Mouse (Mus musculus) forebrain, embryonic 15.5 days (tissue): Measurements from ENCODE around the gene Csad. TPM values are rescaled to one million over a fixed set of nuclear protein-coding genes. Genes with fewer than 3 reads are reported as not detected.
A peak's percentile ranks its signal among the peaks of the same experiment; 100 is the strongest.

ENCODE experiments used
- ATAC-seq: fragments of 200-750 bp; cut with Nextera tagmentation; replicated peaks from 2 replicates; pipeline ENCODE4 v1.8.0; 2017; ENCODE audit warnings: mild to moderate bottlenecking, moderate TSS enrichment, moderate library complexity
- H3K27ac ChIP-seq: fragments of 300-500 bp; sonication (generic); replicated peaks from 2 replicates; pipeline ENCODE4 v1.5.1; 2015; ENCODE audit warnings: mild to moderate bottlenecking, inconsistent platforms
- H3K27me3 ChIP-seq: fragments of 300-500 bp; sonication (generic); 2 replicates; pipeline ENCODE4 v1.6.1; 2015; ENCODE audit warnings: inconsistent platforms
- H3K36me3 ChIP-seq: fragments of 300-500 bp; sonication (generic); 2 replicates; pipeline ENCODE4 v1.6.1; 2015; ENCODE audit warnings: mild to moderate bottlenecking, inconsistent platforms
- H3K4me1 ChIP-seq: fragments of 300-500 bp; sonication (generic); 2 replicates; pipeline ENCODE4 v1.6.1; 2015; ENCODE audit warnings: inconsistent platforms
- H3K4me2 ChIP-seq: fragments of 300-500 bp; sonication (generic); replicated peaks from 2 replicates; pipeline ENCODE4 v1.6.1; 2015; ENCODE audit warnings: mild to moderate bottlenecking, inconsistent platforms
- H3K4me3 ChIP-seq: fragments of 300-500 bp; sonication (generic); 2 replicates; pipeline ENCODE4 v1.5.1; 2015; ENCODE audit warnings: mild to moderate bottlenecking, inconsistent platforms
- H3K9ac ChIP-seq: fragments of 300-500 bp; sonication (generic); replicated peaks from 2 replicates; pipeline ENCODE4 v1.6.1; 2015; ENCODE audit warnings: mild to moderate bottlenecking, inconsistent platforms
- H3K9me3 ChIP-seq: fragments of 300-500 bp; sonication (generic); 2 replicates; pipeline ENCODE4 v1.6.1; 2016; ENCODE audit warnings: inconsistent platforms
- WGBS: fragments of 180-500 bp; shearing (Covaris S2); methylation state at CpG from one replicate; pipeline ENCODE4 v1.1.7; 2015; ENCODE audit warnings: mixed read lengths; 5-methylcytosine and 5-hydroxymethylcytosine counted together
- polyA plus RNA-seq: library from polyadenylated mRNA; unstranded; fragments of >200 nt; fragmentation: Nextera tagmentation; extraction: Ambion mirVana; gene quantifications from 2 replicates; pipeline ENCODE4 v1.2.1, GENCODE M21; 2015

The Csad gene
- polyA plus RNA-seq, 1 experiment from 2014 or later: 44.2 TPM

- Histone ChIP-seq H3K4me2 (peak overlapping the region; percentile 94), H3K27me3 (peaks cover 18% of the 10 kb centered on the region), H3K4me1 (peaks cover 51% of the 10 kb centered on the region)
Measured at GRCm38 (mm10) chr15:102244306-102245191, 40.0 kb upstream of the Csad start.

DNA sequence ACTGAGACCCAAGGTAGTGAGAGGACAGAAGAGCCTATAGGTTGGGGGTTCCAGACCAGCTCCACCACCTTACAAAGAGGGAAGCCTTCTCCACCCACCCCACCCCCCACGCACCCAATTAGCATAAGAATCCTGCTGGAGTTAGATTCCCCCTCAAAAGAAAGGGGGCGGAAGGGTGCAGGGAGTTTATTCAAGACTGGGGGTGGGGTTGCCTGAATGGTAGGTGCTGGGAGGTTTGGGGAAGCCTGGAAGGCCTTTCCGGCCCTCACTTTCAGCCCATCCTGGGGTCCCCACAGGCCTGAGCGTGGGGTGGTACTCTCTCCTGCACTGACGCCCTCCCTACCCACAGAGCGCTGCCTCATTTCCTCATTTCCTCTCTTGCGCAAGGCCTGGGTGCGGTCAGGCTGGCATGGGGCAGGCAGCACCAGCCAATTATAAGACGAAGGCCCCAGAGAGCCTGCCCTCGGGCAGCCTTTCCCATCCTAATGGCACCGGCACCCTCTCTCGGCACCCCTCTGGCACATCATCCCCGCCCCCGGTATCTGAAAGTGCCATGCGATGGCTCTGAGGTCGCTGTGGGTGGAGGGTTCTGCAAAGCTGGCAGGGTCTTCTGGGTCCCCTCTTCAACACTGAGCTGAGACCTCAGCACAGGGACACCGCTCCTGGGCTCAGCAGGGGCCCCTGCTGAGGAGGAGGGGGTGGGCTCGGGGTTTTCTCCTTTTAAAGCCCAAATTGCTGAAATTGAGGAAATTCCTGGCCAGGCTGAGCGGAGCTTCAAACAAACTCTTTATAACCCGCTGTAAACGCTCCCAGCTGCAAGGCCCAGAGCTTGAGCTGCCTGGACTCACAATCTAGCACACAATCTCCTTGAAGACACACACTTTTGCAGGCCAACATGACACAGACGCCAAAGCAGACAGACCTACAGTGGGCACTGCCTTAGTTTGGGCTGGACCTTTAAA, 39.0 kb upstream of the Csad start:
- WGBS: 17% methylated on average over 22 of the region's 22 CpGs
- Histone ChIP-seq H3K27ac (no peak overlapping the region), H3K27me3 (peaks cover 14% of the 10 kb centered on the region), H3K36me3 (no peaks in the 10 kb centered on the region), H3K4me3 (no peak overlapping the region; the same call in 1 of the 2 replicates), H3K4me1 (peaks cover 48% of the 10 kb centered on the region), H3K9me3 (no peaks in the 10 kb centered on the region), H3K9ac (no peak overlapping the region), H3K4me2 (peak overlapping the region; percentile 29)
- no peak for ATAC-seq

More at GRCm38 (mm10) chr15:102244306-102245191, 40.0 kb upstream of the Csad start:
- H3K9ac ChIP-seq: 0 out of 2 replicates have a peak overlapping the region, but pooled peaks have one; percentile 1
- 14% methylated on average over 19 of the region's 19 CpGs for WGBS
- no peak for ATAC-seq
- peak overlapping the region; percentile 61 for H3K4me3 ChIP-seq
- no peak overlapping the region for H3K27ac ChIP-seq
- no peaks in the 10 kb centered on the region for H3K36me3 ChIP-seq
- no peaks in the 10 kb centered on the region for H3K9me3 ChIP-seq

DNA sequence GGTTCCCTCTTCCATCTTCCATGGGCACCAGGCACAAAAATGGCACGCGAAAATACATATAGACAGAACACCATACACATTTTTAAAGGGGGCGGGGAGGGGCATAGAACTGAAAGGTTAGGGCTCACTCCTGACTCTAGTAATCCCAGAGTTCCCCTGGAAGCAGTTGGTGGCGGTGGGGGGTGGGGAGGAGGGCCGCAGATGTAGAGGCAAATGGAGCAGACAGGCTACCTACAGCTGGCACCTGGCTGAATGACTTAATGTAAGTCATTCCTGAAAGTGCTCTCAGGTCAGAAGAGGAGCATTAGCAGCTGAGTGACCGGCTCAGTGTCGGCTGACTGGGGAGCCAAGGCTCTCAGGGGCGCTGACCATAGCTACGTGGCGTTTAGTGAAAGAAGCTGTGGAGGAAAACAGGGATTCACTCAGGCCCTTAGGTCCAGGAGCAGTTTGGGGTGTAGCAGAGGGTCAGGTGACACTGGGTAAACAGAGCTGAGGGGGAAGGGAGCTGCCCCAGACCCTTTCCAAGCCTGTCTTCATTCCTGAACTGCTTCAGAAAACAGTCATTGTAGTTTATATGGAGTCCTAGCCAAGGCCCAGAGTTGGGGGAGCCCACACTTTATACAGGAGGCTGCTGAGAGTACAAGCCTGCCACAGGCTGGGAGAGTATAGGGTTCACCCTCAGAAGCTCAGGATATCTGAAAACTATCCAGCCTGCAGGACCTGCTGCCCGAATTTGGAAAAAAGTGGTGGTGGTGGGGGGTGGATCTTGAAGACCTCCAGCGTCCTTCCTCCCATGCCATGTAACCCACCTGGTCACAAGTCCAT, 38.1 kb upstream of the Csad start:
- no peak overlapping the region for H3K4me3 ChIP-seq
- no peaks in the 10 kb centered on the region for H3K36me3 ChIP-seq
- ATAC-seq: no peak
- H3K9ac ChIP-seq: no peak overlapping the region
- H3K4me2 ChIP-seq: no peak overlapping the region
- H3K27me3 ChIP-seq: peaks cover 11% of the 10 kb centered on the region
- peaks cover 39% of the 10 kb centered on the region for H3K4me1 ChIP-seq
- H3K27ac ChIP-seq: no peak overlapping the region
- 38% methylated on average over 12 of the region's 12 CpGs for WGBS
- no peaks in the 10 kb centered on the region for H3K9me3 ChIP-seq

- H3K4me3 ChIP-seq: no peak overlapping the region
- peaks cover 24% of the 10 kb centered on the region for H3K4me1 ChIP-seq
- no peak overlapping the region for H3K4me2 ChIP-seq
- 81% methylated on average over 4 of the region's 4 CpGs for WGBS
- H3K9me3 ChIP-seq: no peaks in the 10 kb centered on the region
- H3K36me3 ChIP-seq: no peaks in the 10 kb centered on the region
- H3K9ac ChIP-seq: no peak overlapping the region
- H3K27me3 ChIP-seq: peaks cover 8% of the 10 kb centered on the region
- H3K27ac ChIP-seq: no peak overlapping the region
- no peak for ATAC-seq
Measured at GRCm38 (mm10) chr15:102240607-102241006, 36.1 kb upstream of the Csad start.

DNA sequence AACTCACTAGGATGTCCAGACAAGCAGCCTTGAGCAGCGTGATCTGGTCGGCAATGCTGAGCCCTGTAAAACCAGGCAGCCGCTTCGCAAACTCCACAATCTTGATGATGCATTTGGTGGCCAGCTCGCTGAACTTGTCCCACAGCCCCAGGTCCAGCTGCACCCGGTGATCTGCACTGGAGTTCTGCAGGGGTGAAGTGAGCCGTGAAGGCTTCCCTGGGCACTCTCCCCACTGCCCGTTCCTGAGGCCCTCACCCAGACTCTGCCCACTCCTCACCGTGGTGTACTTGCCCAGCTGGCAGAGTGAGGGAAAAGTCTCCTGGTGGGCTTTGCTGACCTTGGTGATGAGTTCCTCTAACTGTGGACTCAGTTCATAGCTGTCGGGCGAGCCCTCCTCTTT, 35.3 kb upstream of the Csad start:
- Histone ChIP-seq H3K36me3 (no peaks in the 10 kb centered on the region), H3K9me3 (no peaks in the 10 kb centered on the region), H3K27me3 (peaks cover 2% of the 10 kb centered on the region; the same call in 1 of the 2 replicates), H3K9ac (no peak overlapping the region), H3K4me2 (no peak overlapping the region), H3K4me3 (no peak overlapping the region), H3K4me1 (peaks cover 20% of the 10 kb centered on the region), H3K27ac (no peak overlapping the region)
- 83% methylated on average over 11 of the region's 11 CpGs for WGBS
- no peak for ATAC-seq

DNA sequence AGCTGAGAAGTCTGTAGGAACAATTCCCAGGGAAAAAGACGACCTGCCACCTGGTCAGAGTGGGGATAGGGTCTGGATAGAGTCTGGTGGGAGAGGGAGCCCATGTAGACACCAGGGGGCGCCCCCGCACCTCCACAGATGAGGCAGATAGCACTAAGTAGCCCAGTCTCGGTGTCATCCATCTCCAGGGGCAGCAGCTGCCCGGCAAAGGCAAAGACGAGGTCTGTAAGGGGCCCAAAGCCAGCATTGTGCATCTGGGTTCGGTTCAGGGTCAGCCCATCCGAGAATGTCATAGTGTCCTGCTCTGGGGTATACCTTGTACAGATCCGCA, 34.7 kb upstream of the Csad start:
- peak; percentile 80 for ATAC-seq
- WGBS: 10% methylated on average over 9 of the region's 9 CpGs

GRCm38 (mm10) chr15:102238543-102239259, 34.2 kb upstream of the Csad start:
- Histone ChIP-seq H3K4me1 (peaks cover 10% of the 10 kb centered on the region), H3K9ac (no peak overlapping the region), H3K4me2 (no peak overlapping the region), H3K4me3 (no peak overlapping the region), H3K27me3 (no peaks in the 10 kb centered on the region), H3K27ac (no peak overlapping the region), H3K36me3 (no peaks in the 10 kb centered on the region), H3K9me3 (no peaks in the 10 kb centered on the region)
- WGBS: 86% methylated on average over 14 of the region's 14 CpGs
- no peak for ATAC-seq

More for the DNA sequence above, 34.7 kb upstream of the Csad start:
- H3K27me3 ChIP-seq: no peaks in the 10 kb centered on the region
- no peak overlapping the region for H3K4me2 ChIP-seq
- H3K4me1 ChIP-seq: peaks cover 14% of the 10 kb centered on the region
- H3K36me3 ChIP-seq: no peaks in the 10 kb centered on the region
- no peaks in the 10 kb centered on the region for H3K9me3 ChIP-seq
- no peak overlapping the region for H3K27ac ChIP-seq
- no peak overlapping the region for H3K4me3 ChIP-seq
- no peak overlapping the region for H3K9ac ChIP-seq

DNA sequence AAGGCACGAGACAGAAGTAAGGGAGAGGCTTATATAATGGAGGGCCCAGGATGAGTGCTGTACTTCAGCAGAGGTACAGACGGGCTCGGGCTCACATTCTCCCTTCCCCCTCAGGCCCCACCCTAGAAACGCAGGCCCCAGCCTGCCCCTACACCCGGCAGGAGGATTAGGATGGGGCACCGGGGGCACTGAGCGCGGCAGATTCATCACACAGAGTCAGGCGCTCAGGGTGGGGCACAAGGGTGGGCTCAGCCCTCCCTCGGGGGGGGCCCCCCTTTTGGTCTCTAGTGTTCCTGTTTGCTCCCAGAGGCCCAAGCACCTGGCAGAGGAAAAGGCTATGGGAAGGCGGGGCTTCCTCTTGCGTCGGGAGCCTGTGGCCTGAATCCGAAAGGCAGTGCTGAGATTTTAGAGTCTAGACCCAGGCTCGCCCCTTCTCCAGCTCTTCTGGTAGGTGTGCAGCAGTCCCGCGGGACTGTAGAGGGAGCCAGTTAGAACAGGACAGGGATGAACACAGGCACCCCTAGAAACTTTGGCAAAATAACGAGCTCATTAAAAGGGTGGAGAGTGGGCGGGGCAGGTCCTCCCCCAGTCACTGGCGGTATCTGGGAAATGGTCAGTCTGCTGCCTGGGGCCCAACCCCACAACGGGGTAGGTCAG, 31.0 kb upstream of the Csad start:
- no peak overlapping the region for H3K27ac ChIP-seq
- H3K4me3 ChIP-seq: no peak overlapping the region
- peaks cover 4% of the 10 kb centered on the region; the same call in 1 of the 2 replicates for H3K4me1 ChIP-seq
- no peaks in the 10 kb centered on the region for H3K27me3 ChIP-seq
- no peak overlapping the region for H3K9ac ChIP-seq
- no peaks in the 10 kb centered on the region for H3K36me3 ChIP-seq
- ATAC-seq: peak; percentile 21; the same call in 1 of the 2 replicates
- H3K9me3 ChIP-seq: no peaks in the 10 kb centered on the region
- WGBS: 17% methylated on average over 21 of the region's 21 CpGs
- H3K4me2 ChIP-seq: no peak overlapping the region

DNA sequence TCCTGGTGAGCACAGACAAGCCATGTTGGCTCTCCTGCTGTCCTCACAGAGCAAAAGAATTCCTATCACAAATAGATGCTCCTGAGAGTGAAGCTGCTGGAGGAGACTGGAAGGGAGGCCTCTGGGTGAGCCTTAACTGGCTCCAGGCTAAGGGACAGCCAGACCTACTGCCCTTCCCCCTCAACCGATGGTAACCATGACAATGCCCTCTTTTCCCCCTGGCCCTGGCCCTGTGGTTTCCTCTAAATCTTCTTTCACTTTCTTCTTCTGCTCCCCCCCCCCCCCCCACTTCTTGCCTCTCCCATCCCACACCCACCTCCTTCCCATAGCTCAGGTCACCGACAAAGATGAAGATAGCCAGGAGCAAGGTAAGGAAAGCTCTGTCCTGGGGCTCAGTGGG, 29.4 kb upstream of the Csad start:
- Histone ChIP-seq H3K36me3 (no peaks in the 10 kb centered on the region), H3K4me3 (no peak overlapping the region), H3K9ac (no peak overlapping the region), H3K27ac (no peak overlapping the region), H3K27me3 (no peaks in the 10 kb centered on the region), H3K4me2 (no peak overlapping the region), H3K9me3 (no peaks in the 10 kb centered on the region), H3K4me1 (peaks cover 4% of the 10 kb centered on the region; the same call in 1 of the 2 replicates)
- ATAC-seq: no peak
- WGBS: 35% methylated on average over 2 of the region's 2 CpGs

DNA sequence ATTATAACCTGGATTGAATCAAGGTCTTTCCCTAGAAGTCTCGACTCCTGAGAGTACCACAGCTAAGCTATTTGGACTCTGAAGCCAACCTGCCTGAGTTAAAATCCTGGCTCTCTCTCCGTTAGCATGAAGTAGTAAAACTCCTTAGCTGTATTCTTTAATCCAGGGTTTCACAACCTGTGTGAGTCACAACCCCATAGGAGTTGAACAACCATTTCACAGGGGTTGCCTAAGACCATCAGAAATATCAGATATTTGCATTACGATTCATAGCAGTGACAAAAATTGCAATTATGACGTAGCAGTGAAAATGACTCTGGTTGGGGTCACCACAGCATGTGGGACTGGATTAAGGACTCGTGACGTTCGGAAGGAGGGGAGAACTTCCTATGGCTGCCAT, 28.2 kb upstream of the Csad start:
- Histone ChIP-seq H3K36me3 (no peaks in the 10 kb centered on the region), H3K27ac (no peak overlapping the region), H3K4me3 (no peak overlapping the region), H3K9ac (no peak overlapping the region), H3K9me3 (no peaks in the 10 kb centered on the region), H3K4me2 (no peak overlapping the region), H3K4me1 (peaks cover 4% of the 10 kb centered on the region; the same call in 1 of the 2 replicates), H3K27me3 (no peaks in the 10 kb centered on the region)
- no peak for ATAC-seq
- WGBS: 85% methylated on average over 7 of the region's 7 CpGs
